Mouse (Mus musculus) heart, embryonic 16.5 days (tissue): ENCODE results near the gene Slc25a15. TPM values are rescaled to one million over a fixed set of nuclear protein-coding genes. Genes with fewer than 3 reads are reported as not detected.

Experiments
- ATAC-seq: fragments of 200-750 bp; cut with Nextera tagmentation; replicated peaks from 2 replicates; pipeline ENCODE4 v1.8.0; 2017; ENCODE audit warnings: moderate number of reproducible peaks; ENCODE audit not compliant: insufficient read depth, low FRiP score; ENCODE audit errors: extremely low read depth
- H3K27ac ChIP-seq: fragments of 300-500 bp; sonication (generic); 2 replicates; pipeline ENCODE4 v1.5.1; 2014; ENCODE audit warnings: mild to moderate bottlenecking, low read length, control low read depth, moderate library complexity
- H3K27me3 ChIP-seq: fragments of 300-500 bp; sonication (generic); 2 replicates; pipeline ENCODE4 v1.6.1; 2014; ENCODE audit warnings: low read length, mixed read lengths; ENCODE audit not compliant: control insufficient read depth, insufficient read depth
- H3K36me3 ChIP-seq: fragments of 300-500 bp; sonication (generic); 2 replicates; pipeline ENCODE4 v1.6.1; 2014; ENCODE audit not compliant: control insufficient read depth, insufficient read depth
- H3K4me1 ChIP-seq: fragments of 300-500 bp; sonication (generic); 2 replicates; pipeline ENCODE4 v1.6.1; 2014; ENCODE audit warnings: low read length, mixed read lengths; ENCODE audit not compliant: control insufficient read depth, insufficient read depth
- H3K4me2 ChIP-seq: fragments of 300-500 bp; sonication (generic); 2 replicates; pipeline ENCODE4 v1.6.1; 2014; ENCODE audit warnings: low read depth, mild to moderate bottlenecking, control low read depth, low read length
- H3K4me3 ChIP-seq: fragments of 300-500 bp; sonication (generic); 2 replicates; pipeline ENCODE4 v1.5.1; 2014; ENCODE audit warnings: mild to moderate bottlenecking, control low read depth, low read length
- H3K9ac ChIP-seq: fragments of 300-500 bp; sonication (generic); 2 replicates; pipeline ENCODE4 v1.6.1; 2014; ENCODE audit warnings: low read length, control low read depth
- H3K9me3 ChIP-seq: fragments of 300-500 bp; sonication (generic); replicated peaks from 2 replicates; pipeline ENCODE4 v1.6.1; 2016; ENCODE audit warnings: low read length; ENCODE audit not compliant: control insufficient read depth
- WGBS: fragments of 180-500 bp; shearing (Covaris S2); extraction: QIAGEN DNeasy Blood & Tissue Kit; methylation state at CpG from one replicate; pipeline ENCODE4 v1.1.7; 2014; 5-methylcytosine and 5-hydroxymethylcytosine counted together
- polyA plus RNA-seq: library from polyadenylated mRNA; unstranded; fragments of >200 nt; fragmentation: Nextera tagmentation; extraction: Ambion mirVana; gene quantifications from 2 replicates; pipeline ENCODE4 v1.2.1, GENCODE M21; 2015

The Slc25a15 gene
- polyA plus RNA-seq = 12.0 and 13.2 TPM in 2 replicates

- Histone ChIP-seq H3K36me3 (0 out of 2 replicates have a peak, but pooled peaks cover 3% of the 10 kb centered on the region), H3K27ac (peak within 1 kb of the TSS; percentile 88), H3K4me3 (peak within 1 kb of the TSS; percentile 87), H3K4me1 (0 out of 2 replicates have a peak, but pooled peaks cover 4% of the 10 kb centered on the region), H3K9ac (peak within 1 kb of the TSS; percentile 90), H3K27me3 (no peaks in the 10 kb centered on the region), H3K9me3 (no peaks in the 10 kb centered on the region), H3K4me2 (peak within 1 kb of the TSS; percentile 84)
- ATAC-seq = peak; percentile 96
- WGBS = under 1% methylated on average over 67 of the region's 77 CpGs
Measured at GRCm38 (mm10) chr8:22398142-22398951, at the start of gene Slc25a15. Gene Slc25a15, minus strand, starts transcription at chr8:22398597.

GRCm38 (mm10) chr8:22411971-22412370 is 13.6 kb upstream of the Slc25a15 start:
- Histone ChIP-seq H3K9me3 (no peaks in the 10 kb centered on the region), H3K9ac (peak overlapping the region; percentile 88), H3K4me2 (peak overlapping the region; percentile 95), H3K27me3 (no peaks in the 10 kb centered on the region), H3K4me1 (peaks cover 9% of the 10 kb centered on the region), H3K27ac (peak overlapping the region; percentile 82; the same call in 1 of the 2 replicates), H3K36me3 (peaks cover 6% of the 10 kb centered on the region; the same call in 1 of the 2 replicates), H3K4me3 (peak overlapping the region; percentile 82)
- ATAC-seq = no peak
- 7% methylated on average over 8 of the region's 8 CpGs for WGBS

- ATAC-seq = peak; percentile 91
- Histone ChIP-seq H3K9me3 (no peaks in the 10 kb centered on the region), H3K27me3 (no peaks in the 10 kb centered on the region), H3K4me1 (peaks cover 9% of the 10 kb centered on the region), H3K4me3 (peak within 1 kb of the TSS; percentile 82), H3K4me2 (peak within 1 kb of the TSS; percentile 95), H3K36me3 (peaks cover 5% of the 10 kb centered on the region; the same call in 1 of the 2 replicates), H3K27ac (peak within 1 kb of the TSS; percentile 82), H3K9ac (peak within 1 kb of the TSS; percentile 88)
- WGBS = 0% methylated on average over 25 of the region's 25 CpGs
Measured at GRCm38 (mm10) chr8:22411282-22411702, 12.9 kb upstream of the Slc25a15 start, which contains the start of gene Mrps31. Gene Mrps31, plus strand, starts transcription at chr8:22411361.

GRCm38 (mm10) chr8:22410688-22411281 is 12.4 kb upstream of the Slc25a15 start:
- 13% methylated on average over 16 of the region's 16 CpGs for WGBS
- Histone ChIP-seq H3K27me3 (no peaks in the 10 kb centered on the region), H3K9me3 (no peaks in the 10 kb centered on the region), H3K4me1 (peaks cover 9% of the 10 kb centered on the region), H3K36me3 (no peaks in the 10 kb centered on the region), H3K4me3 (peak overlapping the region; percentile 82), H3K27ac (peak overlapping the region; percentile 51; the same call in 1 of the 2 replicates), H3K9ac (peak overlapping the region; percentile 80), H3K4me2 (peak overlapping the region; percentile 75)
- no peak for ATAC-seq

- Histone ChIP-seq H3K36me3 (no peaks in the 10 kb centered on the region), H3K27ac (no peak overlapping the region), H3K9ac (no peak overlapping the region), H3K4me1 (peaks cover 3% of the 10 kb centered on the region; the same call in 1 of the 2 replicates), H3K4me2 (no peak overlapping the region), H3K4me3 (no peak overlapping the region), H3K9me3 (no peaks in the 10 kb centered on the region), H3K27me3 (no peaks in the 10 kb centered on the region)
- 63% methylated on average over 6 of the region's 6 CpGs for whole genome bisulfite sequencing
- no peak for ATAC-seq
Measured at GRCm38 (mm10) chr8:22405733-22406132, 7.3 kb upstream of the Slc25a15 start.

DNA sequence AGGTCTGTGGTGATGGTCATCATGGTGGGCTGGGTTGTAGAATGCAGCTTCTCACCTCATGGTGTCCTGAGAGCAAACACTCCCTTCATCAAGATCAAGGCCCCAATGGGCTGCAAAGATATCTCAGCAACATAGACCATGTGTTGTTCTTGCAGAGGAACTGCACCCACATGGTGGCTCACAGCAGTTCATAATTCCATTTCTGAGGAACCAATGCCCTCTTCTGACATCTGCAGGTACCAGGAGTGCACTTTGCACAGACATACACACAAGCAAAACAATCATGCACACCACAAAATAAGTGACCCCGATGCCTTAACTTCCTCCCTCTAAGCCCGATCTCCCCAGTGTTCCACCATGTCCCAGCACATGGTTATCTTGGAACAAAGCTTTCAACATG is 4.8 kb upstream of the Slc25a15 start:
- WGBS = 89% methylated on average over 2 of the region's 2 CpGs
- no peak overlapping the region for H3K4me3 ChIP-seq
- ATAC-seq = no peak
- H3K27ac ChIP-seq = no peak overlapping the region
- H3K4me1 ChIP-seq = no peaks in the 10 kb centered on the region
- no peaks in the 10 kb centered on the region for H3K36me3 ChIP-seq
- H3K9me3 ChIP-seq = no peaks in the 10 kb centered on the region
- no peak overlapping the region for H3K4me2 ChIP-seq
- H3K27me3 ChIP-seq = no peaks in the 10 kb centered on the region
- no peak overlapping the region for H3K9ac ChIP-seq

- Histone ChIP-seq H3K4me2 (no peak overlapping the region), H3K9me3 (no peaks in the 10 kb centered on the region), H3K4me1 (0 out of 2 replicates have a peak, but pooled peaks cover 4% of the 10 kb centered on the region), H3K4me3 (no peak overlapping the region), H3K36me3 (no peaks in the 10 kb centered on the region), H3K9ac (no peak overlapping the region), H3K27ac (no peak overlapping the region), H3K27me3 (no peaks in the 10 kb centered on the region)
- WGBS = 87% methylated on average over 4 of the region's 4 CpGs
- ATAC-seq = no peak
Measured at GRCm38 (mm10) chr8:22400593-22400992, 2.2 kb upstream of the Slc25a15 start.

DNA sequence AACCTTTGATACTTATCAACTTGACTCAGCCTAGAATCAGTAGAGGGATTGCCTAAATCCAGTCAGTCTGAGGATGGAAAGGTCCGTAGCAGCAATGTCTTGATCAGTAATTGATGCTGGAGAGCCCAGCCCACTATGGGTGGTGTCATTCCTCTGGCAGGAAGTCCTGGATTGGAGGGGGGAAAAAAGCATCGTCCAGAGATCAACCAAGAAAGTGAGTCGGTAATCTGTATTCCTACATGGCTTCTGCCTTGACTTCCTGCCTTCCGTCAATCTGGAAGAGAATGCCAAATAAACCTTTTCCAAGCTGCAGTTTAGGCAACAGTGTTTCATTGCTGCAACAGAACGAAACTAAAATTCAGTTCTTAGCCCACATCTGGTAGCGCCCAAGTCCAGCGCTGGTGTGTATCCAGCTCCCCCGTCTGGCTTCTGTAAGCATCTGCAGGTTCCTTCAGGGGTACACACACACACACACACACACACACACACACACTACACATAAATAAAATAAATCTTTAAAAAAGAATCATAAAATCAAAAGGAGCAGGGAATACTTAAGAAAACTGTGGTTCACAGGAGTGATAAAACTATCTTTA is 986 bp upstream of the Slc25a15 start:
- no peaks in the 10 kb centered on the region for H3K27me3 ChIP-seq
- no peak for ATAC-seq
- peak overlapping the region; percentile 87 for H3K4me3 ChIP-seq
- no peaks in the 10 kb centered on the region for H3K9me3 ChIP-seq
- H3K9ac ChIP-seq = peak overlapping the region; percentile 90
- WGBS = 75% methylated on average over 8 of the region's 8 CpGs
- peak overlapping the region; percentile 88; the same call in 1 of the 2 replicates for H3K27ac ChIP-seq
- H3K36me3 ChIP-seq = 0 out of 2 replicates have a peak, but pooled peaks cover 2% of the 10 kb centered on the region
- H3K4me2 ChIP-seq = peak overlapping the region; percentile 84
- H3K4me1 ChIP-seq = 0 out of 2 replicates have a peak, but pooled peaks cover 4% of the 10 kb centered on the region
